Mouse (Mus musculus): ENCODE results near the gene Cdh11.
"Not testable (repeated sequence)": the region's sequence is repeated elsewhere in the genome, so short reads cannot be mapped to it uniquely, and the experiment has no call there.

Cdh11 gene

GRCm38 (mm10) chr8:102705376-102705905, 80.0 kb downstream of the Cdh11 start:
- no peak for DNase-seq

GRCm38 (mm10) chr8:102700245-102700644, 85.2 kb downstream of the Cdh11 start:
- no peak for DNase-seq

GRCm38 (mm10) chr8:102698232-102698837, 87.1 kb downstream of the Cdh11 start:
- no peak for DNase-seq

GRCm38 (mm10) chr8:102693465-102693864, 92.0 kb downstream of the Cdh11 start:
- DNase-seq, result no peak

GRCm38 (mm10) chr8:102685491-102685890, 100.0 kb downstream of the Cdh11 start:
- DNase-seq, result not testable (repeated sequence)

- no peak for DNase-seq
Measured at GRCm38 (mm10) chr8:102685023-102685422, 100.4 kb downstream of the Cdh11 start.

- DNase-seq, result no peak
Measured at GRCm38 (mm10) chr8:102677148-102677547, 108.3 kb downstream of the Cdh11 start.

- DNase-seq, result not testable (repeated sequence)
Measured at GRCm38 (mm10) chr8:102664561-102664960, 120.9 kb downstream of the Cdh11 start.

GRCm38 (mm10) chr8:102656529-102656928, 128.9 kb downstream of the Cdh11 start:
- no peak for DNase-seq

- no peak for DNase-seq
Measured at GRCm38 (mm10) chr8:102651964-102652363, 133.5 kb downstream of the Cdh11 start.

- DNase-seq, result no peak
Measured at GRCm38 (mm10) chr8:102627151-102627550, 158.3 kb downstream of the Cdh11 start.

GRCm38 (mm10) chr8:102612146-102612545, 173.3 kb downstream of the Cdh11 start:
- no peak for DNase-seq

- DNase-seq, result no peak
Measured at GRCm38 (mm10) chr8:102601327-102601726, 184.1 kb downstream of the Cdh11 start.

- peak; percentile 21 for DNase-seq
Measured at GRCm38 (mm10) chr8:102596523-102596922, 188.9 kb downstream of the Cdh11 start.

- DNase-seq, result no peak
Measured at GRCm38 (mm10) chr8:102593899-102594298, 191.5 kb downstream of the Cdh11 start.

Measured in kidney, adult 18-20 months (tissue).